Mouse (Mus musculus) bone marrow macrophage, adult 2 months (primary cell): Measurements from ENCODE around the gene C6.

Source experiments
- CTCF ChIP-seq: IDR thresholded peaks from 2 replicates; pipeline ENCODE4 v1.5.1; 2012; ENCODE audit warnings: low read depth, mild to moderate bottlenecking, low read length, moderate library complexity
- POLR2A ChIP-seq: IDR thresholded peaks from 2 replicates; pipeline ENCODE4 v1.6.1; 2012; ENCODE audit warnings: mild to moderate bottlenecking, low read depth, low read length, borderline replicate concordance

DNA sequence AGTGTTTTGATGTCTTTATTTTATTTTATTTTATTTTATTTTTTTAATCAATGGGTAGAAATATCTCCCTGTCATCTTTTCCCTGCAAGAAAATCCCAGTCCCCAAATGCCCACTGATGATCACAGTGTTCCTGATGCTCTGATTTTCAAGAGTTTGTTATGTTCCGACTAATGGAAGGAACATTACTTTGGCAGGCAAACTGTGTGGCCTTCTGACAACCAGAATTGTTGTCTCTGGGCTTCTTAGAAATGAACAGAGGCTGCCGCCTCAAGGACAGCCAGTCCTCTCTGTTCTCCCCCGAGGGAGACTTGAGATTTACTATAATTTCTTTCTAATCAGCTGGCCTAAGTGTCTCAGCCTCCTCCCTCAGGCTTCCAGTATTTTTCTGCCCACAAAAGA is 20.7 kb downstream of the C6 start:
- TF ChIP-seq CTCF (no peak), POLR2A (no peak)
